In genomic region chr9:27227458-27227857, GRCm38 (mm10) we compare ENCODE assay signal across 28 mouse cellular contexts.
"Had no signal": no experiment of that assay in that cellular context is flagged by ENCODE, and none has a peak within 500 bp of the region (broad histone marks: within the 10 kb centered on the region; RNA-seq: fewer than 3 reads in every experiment).

No protein-coding gene starts in this region.

- H3K9ac ChIP-seq: limb, embryonic 12.5 days; limb, embryonic 13.5 days; limb, embryonic 15.5 days; liver, embryonic 12.5 days; liver, embryonic 13.5 days; liver, embryonic 14.5 days; liver, embryonic 15.5 days; liver, postnatal 0 days; lung, embryonic 14.5 days; lung, embryonic 15.5 days; midbrain, embryonic 12.5 days; midbrain, embryonic 13.5 days; midbrain, embryonic 15.5 days had no signal

- H3K4me2 ChIP-seq: limb, embryonic 12.5 days; limb, embryonic 13.5 days; limb, embryonic 15.5 days; liver, embryonic 11.5 days; liver, embryonic 12.5 days; liver, embryonic 13.5 days; liver, embryonic 15.5 days; lung, embryonic 14.5 days; lung, embryonic 15.5 days; midbrain, embryonic 11.5 days; midbrain, embryonic 12.5 days; midbrain, embryonic 13.5 days; midbrain, embryonic 15.5 days had no signal

- H3K36me3 ChIP-seq: limb, embryonic 12.5 days; limb, embryonic 13.5 days; limb, embryonic 15.5 days; liver, embryonic 12.5 days; liver, embryonic 13.5 days; liver, embryonic 15.5 days; lung, embryonic 15.5 days; midbrain, embryonic 10.5 days; midbrain, embryonic 12.5 days; midbrain, embryonic 13.5 days; midbrain, embryonic 15.5 days had no signal

- DNase-seq: left cerebral cortex, postnatal 4 days; liver; liver, embryonic 13.5 days; liver, postnatal 0 days; lung, adult 18-20 months; lung, adult 2 months; lung, embryonic 14.5 days; lung, postnatal 10 days; lung, postnatal 14 days; lung, postnatal 4 days; midbrain, embryonic 14.5 days had no signal

- H3K9me3 ChIP-seq: limb, embryonic 12.5 days; limb, embryonic 13.5 days; limb, embryonic 15.5 days; liver, embryonic 12.5 days; liver, embryonic 13.5 days; liver, embryonic 15.5 days; lung, embryonic 15.5 days; midbrain, embryonic 13.5 days; midbrain, embryonic 15.5 days had no signal

- H3K4me3 ChIP-seq: left cerebral cortex, adult 2 months; limb, embryonic 12.5 days; limb, embryonic 13.5 days; limb, embryonic 15.5 days; liver, embryonic 12.5 days; liver, embryonic 13.5 days; liver, embryonic 15.5 days; lung, embryonic 15.5 days; megakaryocyte, embryonic 14.5 days; midbrain, embryonic 10.5 days; midbrain, embryonic 12.5 days; midbrain, embryonic 13.5 days; midbrain, embryonic 15.5 days; myocyte had no signal

- H3K27ac ChIP-seq: left cerebral cortex, adult 2 months; limb, embryonic 12.5 days; limb, embryonic 13.5 days; limb, embryonic 15.5 days; liver, embryonic 12.5 days; liver, embryonic 13.5 days; liver, embryonic 14.5 days; liver, embryonic 15.5 days; lung, embryonic 15.5 days; macrophage; midbrain, embryonic 10.5 days; midbrain, embryonic 12.5 days; midbrain, embryonic 13.5 days; midbrain, embryonic 15.5 days had no signal

- H3K27me3 ChIP-seq: limb, embryonic 12.5 days; limb, embryonic 13.5 days; limb, embryonic 15.5 days; liver, embryonic 12.5 days; liver, embryonic 13.5 days; liver, embryonic 15.5 days; lung, embryonic 15.5 days; midbrain, embryonic 12.5 days; midbrain, embryonic 13.5 days; midbrain, embryonic 15.5 days had no signal

- H3K4me1 ChIP-seq: limb, embryonic 12.5 days; limb, embryonic 13.5 days; limb, embryonic 15.5 days; liver, embryonic 12.5 days; liver, embryonic 13.5 days; liver, embryonic 15.5 days; lung, embryonic 15.5 days; megakaryocyte, embryonic 14.5 days; midbrain, embryonic 12.5 days; midbrain, embryonic 13.5 days; midbrain, embryonic 15.5 days had no signal
